Comparison of ENCODE assay signal across 16 mouse cellular contexts in the genomic region with DNA sequence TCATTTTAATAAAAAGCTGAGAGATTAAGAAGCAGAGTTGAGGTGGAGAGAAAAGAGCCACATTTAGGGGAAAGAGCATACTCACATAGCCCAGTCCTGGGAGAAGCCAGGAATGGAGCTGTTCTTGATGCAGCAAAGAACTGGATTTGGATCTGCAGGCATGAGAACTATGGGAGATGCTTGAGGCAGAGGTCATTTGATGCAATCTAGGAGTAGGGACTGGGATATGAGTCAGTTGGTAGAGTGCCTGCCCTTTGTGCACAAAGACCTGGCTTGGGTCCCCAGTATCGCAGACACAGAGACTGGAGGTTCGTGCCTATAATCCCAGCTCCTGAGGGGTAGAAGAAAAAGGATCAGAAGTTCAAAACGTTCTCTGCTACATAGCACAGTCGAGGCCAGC. TPM values are rescaled to one million over a fixed set of nuclear protein-coding genes. Genes with fewer than 3 reads are reported as not detected.
DNase-seq lines count a peak whose midpoint lies in the region; TF ChIP-seq lines count a peak whose summit lies in the region.
"Had no signal": no experiment of that assay in that cellular context is flagged by ENCODE, and none has a peak within 500 bp of the region (broad histone marks: within the 10 kb centered on the region; RNA-seq: fewer than 3 reads in every experiment).

No protein-coding gene starts in this region.

- DNase-seq in heart, adult 11 months = peak; percentile 94
- DNase-seq in heart, postnatal 14 days = no peak
- DNase-seq in 3134 (ENCODE audit: extremely low read depth, insufficient read length, low spot score) = peak; percentile 50
- peak; percentile 56 for DNase-seq in Muller cell, postnatal 12 days (ENCODE audit: inconsistent ontology term)
- DNase-seq in thymus, adult 2 months = no peak
- no peak for DNase-seq in cerebellum, postnatal 14 days
- DNase-seq: cerebellum, adult 9-11 months; embryo, embryonic 11 days; gastrocnemius, postnatal 10 days; liver, postnatal 0 days had no signal

- H3K27ac ChIP-seq in thymus, adult 2 months (ENCODE audit: control insufficient read depth, insufficient read depth, low read length) = no peak overlapping the region
- H3K27ac ChIP-seq: forebrain, embryonic 15.5 days; left cerebral cortex, adult 2 months; limb, embryonic 13.5 days had no signal

- no peak overlapping the region for H3K4me3 ChIP-seq in myocyte
- no peak overlapping the region for H3K4me3 ChIP-seq in thymus, adult 2 months (ENCODE audit: control insufficient read depth, insufficient read depth, low read length)
- H3K4me3 ChIP-seq: forebrain, embryonic 15.5 days; left cerebral cortex, adult 2 months; limb, embryonic 13.5 days had no signal

- no peak overlapping the region for H3ac ChIP-seq in myocyte (ENCODE audit: control insufficient read depth, insufficient read length)

- H3K4me1 ChIP-seq in thymus, adult 2 months (replicated peaks; ENCODE audit: control insufficient read depth, insufficient read depth, low read length) = no peaks in the 10 kb centered on the region
- H3K4me1 ChIP-seq: forebrain, embryonic 15.5 days had no signal

- H3K4me2 ChIP-seq in myocyte (ENCODE audit: low read depth) = no peak overlapping the region
- H3K4me2 ChIP-seq: forebrain, embryonic 15.5 days; heart, embryonic 11.5 days; limb, embryonic 13.5 days had no signal

- intact Hi-C loops in heart, postnatal 14 days (cut with DNase I) = no loop called here

- WGBS in thymus, adult 2 months = 81% methylated on average over 3 of the region's 4 CpGs

- H3K27me3 ChIP-seq in myocyte (ENCODE audit: control insufficient read depth, insufficient read depth, insufficient read length) = no peaks in the 10 kb centered on the region
- H3K27me3 ChIP-seq in thymus, adult 2 months (ENCODE audit: control insufficient read depth, insufficient read depth, low read length) = no peaks in the 10 kb centered on the region
- H3K27me3 ChIP-seq: forebrain, embryonic 15.5 days; limb, embryonic 13.5 days had no signal

- no peaks in the 10 kb centered on the region for H3K36me3 ChIP-seq in myocyte (ENCODE audit: control insufficient read depth, insufficient read depth)
- H3K36me3 ChIP-seq in thymus, adult 2 months (ENCODE audit: control insufficient read depth, insufficient read depth, low read length) = no peaks in the 10 kb centered on the region
- H3K36me3 ChIP-seq: forebrain, embryonic 15.5 days; limb, embryonic 13.5 days had no signal

- no peak for TF ChIP-seq CTCF in thymus, adult 2 months (IDR thresholded peaks at IDR 0.05; ENCODE audit: borderline replicate concordance, control insufficient read depth, extremely low read depth, insufficient read depth, low read length, poor library complexity)

- TF ChIP-seq POLR2A in myocyte (IDR thresholded peaks at IDR 0.05; ENCODE audit: insufficient read length, low read depth) = no peak
- no peak for TF ChIP-seq POLR2A in thymus, adult 2 months (IDR thresholded peaks at IDR 0.05; ENCODE audit: control insufficient read depth, extremely low read depth, insufficient read depth, low read length, poor library complexity)

- H3K79me2 ChIP-seq in myocyte (ENCODE audit: control insufficient read depth, insufficient read depth) = no peaks in the 10 kb centered on the region

TF ChIP-seq in myocyte, 11 proteins besides CTCF, POLR2A, EP300 and RAD21:
- TF ChIP-seq MAX (IDR thresholded peaks at IDR 0.05; ENCODE audit: low read depth) = no peak
- peak; percentile 44; the same call in 1 of the 2 replicates for TF ChIP-seq CEBPB (IDR thresholded peaks at IDR 0.05; ENCODE audit: insufficient read depth, poor library complexity, severe bottlenecking)

RNA-seq across cellular contexts. Expression of a gene that starts 38.7 kb away (rescaled TPM):
- total RNA-seq in heart, postnatal 14 days (2021) = 10 to 100 TPM; 61.6 to 64.6 TPM
- 67.2 TPM for polyA plus RNA-seq in myocyte (2012; fragmentation: generic; extraction: Trizol)
- polyA plus RNA-seq in thymus, adult 2 months (2012; rRNA removed) = 6.7 and 7.2 TPM in 2 replicates
- total RNA-seq: megakaryocyte-erythroid progenitor cell, adult 5-6 weeks had no signal

Comparison
In these comparisons a context has a peak if more than half of its experiments do, and no peak if none do; other contexts are left out.
1. DNase-seq: peak in heart, adult 11 months (single experiment), 3134 (single experiment) and Muller cell, postnatal 12 days (single experiment); none in heart, postnatal 14 days (0 of 2), thymus, adult 2 months (single experiment) and cerebellum, postnatal 14 days (0 of 2).